Mouse (Mus musculus) thymus, postnatal 14 days (tissue): ENCODE results near the gene Hils1.
"Not testable (repeated sequence)": the region's sequence is repeated elsewhere in the genome, so short reads cannot be mapped to it uniquely, and the experiment has no call there.

Experiments used
- DNase-seq: peaks from one replicate; pipeline ENCODE4 v3.0.0; 2021

The Hils1 gene

DNA sequence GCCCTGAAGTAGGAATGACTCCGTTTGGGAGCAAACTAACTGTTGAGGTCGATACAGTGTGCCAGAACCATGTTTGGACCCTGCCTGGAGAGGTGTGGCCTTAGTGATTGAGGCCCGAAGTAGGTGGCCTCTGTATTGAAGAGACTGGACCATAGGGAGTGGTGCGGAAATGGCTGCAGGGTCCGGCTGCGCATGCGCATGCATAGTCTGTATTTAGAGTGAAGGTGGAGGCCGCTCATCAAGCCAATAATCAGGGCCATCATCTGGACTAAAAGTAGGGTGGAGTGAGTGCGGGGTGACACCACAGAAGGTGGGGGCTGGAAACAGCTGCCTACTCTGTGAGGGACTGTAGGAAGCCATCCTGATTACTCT lies 9.7 kb upstream of the Hils1 start:
- DNase-seq = no peak

DNA sequence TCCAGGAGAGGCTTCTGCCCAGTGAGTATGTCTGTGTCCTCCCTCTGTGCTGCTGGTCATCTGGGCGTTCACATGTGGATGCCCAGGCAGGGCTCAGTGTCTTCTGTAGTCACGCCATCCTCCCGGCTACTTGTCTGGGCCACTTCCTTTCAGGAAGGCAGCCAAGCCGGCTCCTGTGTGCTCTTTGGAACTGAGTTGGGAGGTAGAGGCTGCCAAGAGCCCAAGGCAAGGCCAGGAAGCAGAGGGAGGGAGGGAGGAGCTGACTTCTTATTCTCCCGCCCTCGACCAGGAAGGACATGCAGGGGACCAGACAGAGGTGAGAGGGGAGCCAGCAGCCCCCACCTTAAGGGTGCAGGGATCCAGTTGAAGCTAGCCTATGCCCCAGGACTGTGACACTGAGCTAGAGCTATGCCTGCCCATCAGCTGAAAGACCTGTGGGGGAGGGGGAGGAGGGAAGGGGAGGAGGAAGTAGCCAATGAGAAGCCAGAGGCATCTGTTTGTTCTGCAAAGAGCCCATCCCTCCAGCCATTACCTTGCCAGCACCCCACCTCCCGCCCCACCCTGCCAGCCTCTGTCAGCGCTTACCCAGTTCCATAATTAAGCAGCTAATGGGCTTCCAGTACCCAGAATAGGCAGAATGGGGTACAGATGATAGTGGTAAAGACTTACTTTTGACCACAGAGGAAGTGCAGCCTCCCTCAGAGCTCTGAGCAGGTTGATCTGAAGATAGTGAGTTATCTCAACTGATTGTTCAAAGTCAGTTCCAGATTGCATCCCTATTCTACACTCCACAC lies 9.1 kb upstream of the Hils1 start:
- DNase-seq = no peak

DNA sequence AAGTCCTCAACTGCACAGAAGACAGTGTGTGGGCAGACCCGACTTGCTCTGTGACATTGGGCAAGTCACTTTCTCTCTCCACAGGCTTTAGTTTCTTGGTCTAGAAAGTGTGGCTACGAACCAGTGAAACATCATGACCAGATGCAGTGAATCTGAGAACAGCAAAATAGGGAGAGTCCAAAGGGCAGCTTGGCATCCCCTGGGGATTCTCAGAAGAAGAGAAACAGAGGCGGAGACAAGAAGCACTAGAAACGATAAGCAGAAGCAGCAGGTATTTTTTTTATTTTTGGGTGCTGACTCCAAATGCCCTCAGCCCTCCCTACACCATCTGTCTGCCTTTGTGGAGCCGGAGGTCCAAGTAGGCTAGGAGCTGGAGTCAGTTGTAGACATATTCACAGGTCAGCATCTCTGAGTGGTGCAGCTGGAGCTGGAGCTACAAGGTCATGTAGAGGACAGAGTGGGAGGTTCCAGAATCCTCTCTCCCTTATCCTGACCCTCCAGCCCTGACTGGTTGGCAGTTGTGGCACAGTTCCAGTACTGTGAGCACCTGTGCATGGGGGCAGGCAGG lies 4.8 kb upstream of the Hils1 start:
- DNase-seq = no peak

- DNase-seq = no peak
These were observed 794 bp downstream of the Hils1 start for GRCm38 (mm10) chr11:94968187-94968586.

DNA sequence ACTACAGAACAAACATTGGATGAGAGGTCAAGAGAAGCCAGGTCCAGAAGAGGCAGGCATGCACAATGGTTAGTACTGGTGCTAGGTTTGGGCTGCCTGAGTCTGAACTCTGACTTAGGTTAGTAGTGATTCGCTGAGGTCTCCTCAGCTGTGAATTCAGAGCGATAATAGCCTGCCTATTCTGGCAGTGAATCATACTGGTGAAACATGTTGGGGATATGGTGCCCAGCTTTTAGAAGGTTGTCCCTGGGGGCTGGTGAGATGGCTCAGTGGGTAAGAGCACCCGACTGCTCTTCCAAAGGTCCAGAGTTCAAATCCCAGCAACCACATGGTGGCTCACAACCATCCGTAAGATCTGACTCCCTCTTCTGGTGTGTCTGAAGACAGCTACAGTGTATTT lies 2.3 kb downstream of the Hils1 start:
- not testable (repeated sequence) for DNase-seq

- DNase-seq = peak; percentile 61
These were observed 3.0 kb downstream of the Hils1 start for GRCm38 (mm10) chr11:94970210-94970943.

- DNase-seq = no peak
These were observed 4.7 kb downstream of the Hils1 start for GRCm38 (mm10) chr11:94971895-94972615.

DNA sequence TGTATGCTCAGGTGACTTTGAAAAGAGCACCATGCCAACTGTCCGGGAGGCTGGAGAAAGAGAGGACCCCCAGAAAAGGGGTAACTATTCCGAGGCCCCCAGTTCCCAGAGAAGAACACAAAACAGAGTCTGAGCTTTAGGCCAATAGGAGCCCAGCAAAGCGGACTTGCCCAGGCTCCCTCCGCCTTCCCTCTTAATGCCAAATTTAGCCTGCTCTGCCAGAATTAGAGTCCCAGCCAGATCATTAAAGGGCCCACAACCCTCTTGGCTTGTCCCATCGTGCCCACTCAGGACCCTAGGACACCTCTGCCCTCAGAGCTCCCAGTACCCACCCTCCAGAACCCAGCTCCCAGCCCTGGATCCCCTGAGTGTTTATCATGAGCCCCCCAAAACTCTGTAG lies 5.5 kb downstream of the Hils1 start:
- no peak for DNase-seq

DNA sequence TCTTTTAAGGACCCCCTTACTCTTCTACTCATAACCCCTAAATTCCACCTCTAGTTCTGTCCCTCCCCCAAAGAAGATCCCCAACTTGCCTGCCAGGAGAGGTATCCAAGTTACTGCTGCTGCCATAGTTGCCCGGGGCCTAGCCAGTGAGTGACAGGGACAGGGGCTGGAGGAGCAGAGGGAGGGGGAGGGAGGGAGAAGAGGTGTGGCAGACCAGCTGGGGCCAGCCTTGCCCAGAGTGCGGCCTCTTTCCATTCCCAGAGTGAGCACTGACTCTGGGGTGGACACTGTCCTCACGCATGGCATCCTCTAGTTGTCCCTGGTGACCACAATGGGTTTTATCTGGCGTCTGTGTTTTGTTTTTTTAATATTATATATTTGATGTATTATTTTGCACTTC lies 5.9 kb downstream of the Hils1 start:
- DNase-seq = no peak

- DNase-seq = no peak
These were observed 7.6 kb downstream of the Hils1 start for GRCm38 (mm10) chr11:94974951-94975350.

GRCm38 (mm10) chr11:94976199-94976598 lies 8.8 kb downstream of the Hils1 start, which contains the start of gene Sgca:
Sgca (minus strand) TSS chr11:94976327.
- DNase-seq = no peak

DNA sequence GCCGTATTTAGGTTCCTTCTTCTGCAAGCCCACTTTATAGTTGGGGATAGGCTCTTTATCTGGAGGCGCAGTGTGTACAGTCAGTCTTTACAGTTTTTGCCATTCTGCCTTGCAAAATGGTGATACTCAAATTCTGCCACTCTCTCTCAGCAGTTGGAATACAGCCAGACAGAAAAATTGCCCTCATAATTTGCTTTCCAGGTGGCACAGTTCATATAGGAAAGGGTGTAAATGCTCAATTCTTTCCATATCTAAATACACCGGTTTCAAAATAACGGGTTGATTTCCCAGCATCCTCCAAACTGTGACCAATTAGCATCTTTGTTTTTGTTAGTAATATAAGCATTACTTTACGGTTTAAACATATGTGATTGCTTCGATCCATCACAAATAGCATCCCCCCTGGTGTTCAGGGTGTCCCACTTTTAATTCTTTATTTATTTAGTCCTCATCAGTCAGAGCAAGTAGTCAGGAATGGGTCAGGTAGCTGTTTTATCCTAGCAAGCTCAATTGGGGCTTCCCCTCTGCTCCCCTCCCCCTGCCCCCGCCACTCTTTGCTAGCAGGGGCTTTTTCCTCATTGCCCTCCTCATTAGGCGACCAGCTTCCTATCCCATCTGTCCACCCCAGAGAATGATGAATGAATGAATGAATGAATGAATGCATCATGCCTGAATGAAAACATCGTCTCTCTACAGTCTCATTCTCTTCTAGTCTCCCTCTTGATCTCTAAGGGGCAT lies 11.0 kb downstream of the Hils1 start:
- DNase-seq = peak; percentile 24

DNA sequence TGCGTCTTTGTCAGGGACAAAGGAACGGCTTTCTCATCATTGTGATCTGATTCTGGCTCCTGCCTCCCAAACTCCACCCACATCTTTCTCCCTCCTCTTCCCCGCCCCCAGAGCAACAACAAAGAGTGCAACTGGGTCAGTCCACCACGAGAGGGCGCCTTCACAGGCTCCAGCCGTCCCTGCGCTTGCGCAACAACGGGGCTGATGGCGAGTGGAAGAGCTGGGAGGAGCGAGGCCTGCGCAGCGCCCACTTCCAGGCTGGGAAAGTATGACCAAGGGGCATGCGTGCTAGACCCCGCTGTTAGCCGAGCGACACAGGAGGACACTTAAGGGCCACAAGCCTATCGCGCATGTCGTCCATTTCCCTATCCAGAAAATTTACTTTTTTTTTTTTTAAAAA lies 11.6 kb downstream of the Hils1 start:
- peak; percentile 95 for DNase-seq

DNA sequence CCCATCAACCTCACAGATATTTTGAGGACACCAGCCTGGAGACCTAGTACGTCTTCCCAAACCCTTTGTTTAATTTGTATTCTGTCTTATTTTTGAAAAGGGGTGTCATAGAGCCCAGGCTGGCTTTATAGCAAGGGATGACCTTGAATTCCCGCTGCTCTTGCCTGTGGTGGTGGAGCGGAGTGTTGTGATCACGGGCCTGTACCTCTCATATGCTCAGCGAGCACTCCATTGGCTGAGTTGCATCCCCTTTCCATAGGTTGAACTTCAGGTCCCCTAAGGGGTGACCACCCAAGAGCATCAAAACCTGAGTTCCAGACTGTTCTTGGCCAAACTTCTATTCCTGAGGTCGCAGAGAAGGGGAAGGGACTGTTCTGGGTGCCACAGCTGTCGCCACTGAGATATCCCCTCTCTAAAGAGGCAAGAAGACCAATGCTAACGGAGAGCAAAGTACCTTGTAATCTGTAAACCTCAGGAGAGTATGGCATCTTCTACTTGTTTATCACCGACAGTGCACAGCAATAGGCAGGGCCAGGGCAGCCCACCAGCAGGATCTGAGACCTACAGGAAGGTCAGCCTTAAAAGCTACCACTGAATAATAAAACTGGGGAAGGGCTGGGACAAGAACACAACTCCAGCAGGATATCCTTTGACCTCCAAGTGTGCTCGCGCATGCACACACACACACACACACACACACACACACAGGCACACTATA lies 12.2 kb downstream of the Hils1 start:
- peak; percentile 10 for DNase-seq

DNA sequence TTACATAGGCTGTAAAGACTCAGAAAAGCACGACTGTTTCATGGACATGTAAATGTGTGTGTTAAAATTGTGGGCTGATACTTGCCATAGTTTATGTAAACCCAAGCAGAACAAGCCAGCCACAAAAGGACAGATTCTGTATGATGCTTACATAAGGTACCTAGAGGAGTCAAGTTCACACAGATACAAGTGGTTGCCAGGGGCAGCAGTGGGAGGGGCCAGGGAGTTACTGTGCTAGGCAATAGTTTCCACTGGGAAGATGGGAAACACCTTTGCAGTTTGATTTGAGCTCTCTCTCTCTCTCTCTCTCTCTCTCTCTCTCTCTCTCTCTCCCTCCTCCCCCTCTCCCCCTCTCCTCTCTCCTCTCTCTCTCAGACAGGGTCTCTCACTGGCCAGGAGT lies 17.7 kb downstream of the Hils1 start:
- peak; percentile 26 for DNase-seq

DNA sequence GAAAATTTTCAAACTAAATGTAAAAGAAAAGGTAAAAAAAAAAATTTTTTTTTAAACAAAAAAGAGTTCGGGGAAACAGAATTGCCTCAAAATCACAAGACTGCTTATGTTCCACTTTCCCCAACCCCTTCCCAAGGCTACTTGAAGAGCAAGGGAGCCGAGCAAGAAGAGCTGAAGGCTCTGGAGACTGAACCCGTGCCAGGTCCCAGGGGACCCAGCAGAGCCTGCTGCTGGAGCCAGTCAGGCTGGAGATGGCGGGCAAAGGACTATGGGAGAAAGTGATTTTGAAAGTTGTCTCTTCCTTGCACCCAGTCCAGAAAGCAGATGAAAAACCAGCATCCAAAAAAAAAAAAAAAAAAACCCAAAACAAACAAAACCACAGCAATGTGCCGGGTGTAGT lies 18.4 kb downstream of the Hils1 start:
- no peak for DNase-seq

DNA sequence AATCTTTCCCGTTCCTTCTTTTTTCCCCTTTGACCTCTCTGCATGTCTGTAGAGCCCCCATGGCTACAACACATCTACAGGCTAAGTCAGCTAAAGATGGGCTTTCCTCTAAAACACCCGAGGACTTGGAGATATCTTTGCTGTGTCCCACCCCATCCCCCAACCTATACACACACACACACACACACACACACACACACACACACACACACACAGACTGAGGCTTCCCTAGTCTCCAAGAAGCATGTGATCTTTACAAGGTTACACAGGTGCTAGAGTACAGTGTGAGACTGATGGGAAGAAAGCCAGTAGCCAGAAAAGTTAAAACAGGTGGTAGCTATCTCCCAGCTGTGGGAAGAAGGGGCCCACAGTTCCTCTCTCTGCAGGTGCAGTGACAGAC lies 19.0 kb downstream of the Hils1 start:
- DNase-seq = peak; percentile 60

DNA sequence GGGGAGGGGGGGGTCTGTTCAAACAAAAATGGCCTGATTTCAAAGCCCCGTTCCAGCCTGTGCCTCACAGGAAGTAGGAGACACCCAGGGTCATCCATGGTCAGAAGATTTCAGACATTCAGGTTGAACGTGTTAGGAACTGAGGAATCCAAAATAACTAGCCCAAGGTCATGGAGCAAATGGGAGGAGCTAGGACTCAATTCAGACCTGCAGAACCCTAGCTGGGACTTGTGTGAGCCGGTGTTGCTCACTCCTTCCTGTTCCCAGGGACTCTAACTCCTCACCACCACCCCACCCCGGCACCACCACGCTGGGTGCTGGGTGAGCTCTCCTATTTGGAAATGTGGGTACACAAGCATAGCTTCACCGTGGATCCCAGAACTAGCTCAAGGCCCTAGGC lies 19.9 kb downstream of the Hils1 start:
- peak; percentile 19 for DNase-seq

- DNase-seq = peak; percentile 12
These were observed 20.5 kb downstream of the Hils1 start for GRCm38 (mm10) chr11:94987851-94988250.

DNA sequence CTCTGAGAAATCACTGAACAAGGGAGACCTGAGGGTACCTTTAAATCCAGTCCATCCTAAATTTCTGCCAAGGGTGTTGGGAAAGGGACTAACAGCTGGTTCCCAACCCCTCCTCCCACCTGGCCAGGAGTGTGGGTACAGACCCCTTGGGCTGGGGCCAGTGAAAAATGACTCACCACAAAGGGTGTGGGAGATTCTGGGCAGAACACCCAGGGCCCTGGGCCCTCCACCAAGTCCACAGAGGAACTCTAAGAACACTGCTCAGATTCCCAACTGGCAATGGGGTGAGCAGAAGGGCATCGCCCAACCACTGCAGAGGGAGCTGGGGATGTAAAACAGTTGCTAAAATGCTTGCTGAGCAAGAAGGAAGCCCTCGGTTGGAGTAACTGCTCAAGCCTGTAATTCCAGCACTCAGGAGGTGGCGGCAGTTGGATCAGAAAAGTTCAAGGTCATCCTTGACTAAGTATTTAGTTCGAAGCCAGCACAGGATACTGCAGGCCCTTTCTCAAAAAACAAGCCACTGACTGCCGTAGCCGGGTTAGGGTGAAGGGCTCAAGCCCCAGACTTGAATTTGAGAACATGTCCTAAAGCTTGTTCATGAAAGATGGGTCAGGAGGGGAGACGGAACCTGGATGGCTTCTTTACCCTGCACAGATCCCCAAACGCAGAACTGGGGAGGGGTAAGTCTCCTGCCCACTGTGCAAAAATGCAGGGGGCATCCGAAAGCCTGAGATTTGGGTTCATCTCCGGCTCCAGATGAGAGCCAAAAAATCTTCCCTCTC lies 21.6 kb downstream of the Hils1 start:
- peak; percentile 40 for DNase-seq

DNA sequence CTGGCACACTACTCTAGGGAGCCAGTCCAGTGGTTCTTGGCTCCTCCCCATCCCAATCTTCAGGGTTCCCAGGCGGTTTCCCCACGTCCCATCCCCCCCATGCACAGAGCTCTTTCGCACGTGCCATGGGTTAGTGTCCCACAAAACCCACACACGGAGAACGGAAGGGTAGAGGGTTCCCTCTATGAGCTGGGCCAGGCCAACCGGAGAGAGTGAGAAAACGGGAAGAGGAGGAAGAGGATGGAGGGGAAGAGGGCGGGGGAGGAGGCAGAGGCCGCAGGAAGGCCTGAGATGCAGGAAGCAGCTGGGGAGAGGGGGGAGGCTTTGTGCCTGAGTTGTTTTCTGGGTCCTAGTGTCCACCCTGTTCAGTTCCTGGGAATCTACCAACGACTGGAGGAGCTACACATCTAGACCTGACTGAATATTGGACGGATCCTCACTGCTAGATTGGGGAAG lies 22.2 kb downstream of the Hils1 start:
- peak; percentile 87 for DNase-seq
